Mouse (Mus musculus): ENCODE measurements around the gene Ceacam18. TPM values are rescaled to one million over a fixed set of nuclear protein-coding genes. Genes with fewer than 3 reads are reported as not detected.

The Ceacam18 gene
- polyA plus RNA-seq, 1 experiment = not detected

DNA sequence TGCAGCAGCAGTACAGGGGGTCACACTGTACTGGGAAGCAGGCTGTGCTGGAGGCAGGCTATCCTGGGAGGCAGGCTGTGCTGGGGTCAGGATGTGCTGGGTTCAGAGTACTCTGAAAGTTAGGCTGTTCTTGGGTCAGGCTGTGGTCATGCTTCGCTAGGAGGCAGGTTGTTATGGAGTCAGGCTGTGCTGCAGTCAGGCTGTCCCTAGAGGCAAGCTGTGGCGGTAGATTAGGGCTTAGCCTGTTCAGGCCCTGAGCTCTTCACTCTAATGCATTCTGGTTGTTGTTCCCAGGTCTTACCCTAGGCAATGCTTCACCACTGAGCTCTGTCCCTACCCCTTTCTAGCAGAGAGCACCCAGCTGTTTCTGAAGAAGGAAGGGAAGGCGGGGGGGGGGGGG, 9.4 kb upstream of the Ceacam18 start:
- Histone ChIP-seq H3K27ac (ENCODE audit: insufficient read depth, low read length) (no peak overlapping the region), H3K4me3 (ENCODE audit: insufficient read depth, low read length) (no peak overlapping the region), H3K4me1 (ENCODE audit: control insufficient read depth, insufficient read depth, low read length) (no peaks in the 10 kb centered on the region)
- TF ChIP-seq CTCF (IDR thresholded peaks at IDR 0.05; ENCODE audit: borderline replicate concordance, insufficient read depth, low read length) (no peak), POLR2A (IDR thresholded peaks at IDR 0.05; ENCODE audit: low read depth, low read length) (no peak)

DNA sequence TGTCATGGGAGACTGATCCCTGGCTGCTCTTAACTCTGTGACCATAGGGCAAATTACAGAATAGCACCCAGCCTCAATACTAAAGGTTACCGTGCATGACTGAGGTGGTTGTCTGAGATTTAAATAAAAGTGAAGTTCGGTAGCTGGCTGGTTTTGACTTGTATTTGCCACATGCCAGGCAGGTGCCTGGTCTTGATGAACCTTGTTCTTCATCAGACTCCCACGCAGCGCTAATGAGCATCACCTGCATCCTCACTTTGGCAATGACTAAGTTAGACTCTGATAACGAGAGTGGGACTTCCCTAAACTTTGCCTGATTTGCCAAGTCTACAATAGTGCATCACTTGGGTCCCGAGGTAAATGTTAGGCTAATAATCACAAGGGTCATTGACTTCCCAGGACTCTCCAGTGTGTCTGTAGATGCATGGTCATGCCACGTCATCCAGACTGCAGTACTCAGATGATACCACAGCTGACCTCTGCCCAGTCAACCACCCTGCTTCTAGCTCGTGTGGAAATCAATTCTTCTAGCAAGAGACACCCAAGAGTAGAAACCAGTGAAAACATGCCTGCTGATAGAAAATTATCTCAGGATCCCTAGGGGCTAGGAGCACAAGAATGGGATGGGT, 8.6 kb upstream of the Ceacam18 start:
- Histone ChIP-seq H3K4me1 (ENCODE audit: control insufficient read depth, insufficient read depth, low read length) (no peaks in the 10 kb centered on the region), H3K4me3 (ENCODE audit: insufficient read depth, low read length) (no peak overlapping the region), H3K27ac (ENCODE audit: insufficient read depth, low read length) (no peak overlapping the region)
- TF ChIP-seq POLR2A (IDR thresholded peaks at IDR 0.05; ENCODE audit: low read depth, low read length) (no peak), CTCF (IDR thresholded peaks at IDR 0.05; ENCODE audit: borderline replicate concordance, insufficient read depth, low read length) (no peak)

DNA sequence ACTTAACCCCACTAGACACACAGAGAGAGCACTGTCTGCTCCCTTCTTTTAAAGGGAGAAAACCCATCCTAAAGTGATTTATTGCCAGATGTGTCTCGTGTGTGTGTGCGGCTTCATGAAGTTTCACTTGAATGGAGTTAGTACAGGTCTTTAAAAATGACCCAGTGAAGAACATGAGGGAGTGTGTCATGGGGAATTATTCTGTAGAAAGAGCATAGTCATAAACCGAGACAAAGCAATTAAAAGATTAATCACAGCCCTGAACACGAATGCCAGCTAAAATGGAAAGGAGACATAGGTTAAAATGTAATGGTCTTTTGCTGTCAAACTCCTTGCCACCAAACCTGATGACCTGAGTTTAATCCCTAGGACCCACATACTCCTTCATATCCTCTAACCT, 567 bp upstream of the Ceacam18 start:
- Histone ChIP-seq H3K4me1 (ENCODE audit: control insufficient read depth, insufficient read depth, low read length) (no peaks in the 10 kb centered on the region), H3K4me3 (ENCODE audit: insufficient read depth, low read length) (no peak overlapping the region), H3K27ac (ENCODE audit: insufficient read depth, low read length) (no peak overlapping the region)
- TF ChIP-seq POLR2A (IDR thresholded peaks at IDR 0.05; ENCODE audit: low read depth, low read length) = no peak

DNA sequence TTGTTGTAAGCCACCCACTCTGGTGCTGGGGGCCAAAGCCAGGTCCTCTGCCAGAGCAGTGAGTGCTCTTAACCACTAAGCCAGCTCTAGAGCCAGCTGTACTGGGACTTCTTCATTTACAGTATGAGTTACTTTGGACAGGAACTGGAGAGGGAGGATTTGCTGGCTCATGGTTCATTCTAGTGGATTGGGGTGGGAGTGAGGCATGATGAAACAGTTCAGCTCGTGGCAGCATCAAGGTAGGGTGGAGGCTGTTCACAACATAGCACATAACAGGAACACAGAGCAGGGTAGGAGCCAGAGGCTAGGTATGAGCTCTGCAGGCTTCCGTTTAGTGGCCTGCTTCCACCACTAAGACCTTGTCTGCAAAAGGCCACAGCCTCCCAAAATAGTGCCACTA, 1.7 kb downstream of the Ceacam18 start:
- H3K4me3 ChIP-seq (ENCODE audit: insufficient read depth, low read length) = no peak overlapping the region
- TF ChIP-seq CTCF (IDR thresholded peaks at IDR 0.05; ENCODE audit: borderline replicate concordance, insufficient read depth, low read length) (no peak), POLR2A (IDR thresholded peaks at IDR 0.05; ENCODE audit: low read depth, low read length) (no peak)

DNA sequence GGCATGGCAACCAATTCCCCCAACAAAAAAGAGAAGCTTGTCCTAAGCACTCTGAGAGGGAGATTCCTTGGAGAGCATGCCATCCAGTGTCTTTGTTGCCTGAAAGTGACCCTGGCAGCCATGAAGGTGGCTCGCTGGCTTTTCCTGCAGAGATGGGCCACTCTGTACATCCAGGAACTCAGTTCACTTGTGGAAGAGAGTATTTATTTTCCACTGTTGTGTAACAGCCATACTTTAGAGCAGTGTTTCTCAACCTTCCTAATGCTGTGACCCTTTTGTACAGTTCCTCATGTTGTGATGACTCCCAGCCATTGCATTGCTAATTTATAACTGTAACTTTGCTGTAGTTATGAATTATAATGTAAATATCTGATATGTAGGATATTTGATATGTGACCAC, 2.6 kb downstream of the Ceacam18 start:
- Histone ChIP-seq H3K4me3 (ENCODE audit: insufficient read depth, low read length) (no peak overlapping the region), H3K27ac (ENCODE audit: insufficient read depth, low read length) (no peak overlapping the region), H3K4me1 (ENCODE audit: control insufficient read depth, insufficient read depth, low read length) (no peaks in the 10 kb centered on the region)
- no peak for TF ChIP-seq CTCF (IDR thresholded peaks at IDR 0.05; ENCODE audit: borderline replicate concordance, insufficient read depth, low read length)

More for the DNA sequence above, 1.7 kb downstream of the Ceacam18 start:
- Histone ChIP-seq H3K4me1 (ENCODE audit: control insufficient read depth, insufficient read depth, low read length) (no peaks in the 10 kb centered on the region), H3K27ac (ENCODE audit: insufficient read depth, low read length) (no peak overlapping the region)

DNA sequence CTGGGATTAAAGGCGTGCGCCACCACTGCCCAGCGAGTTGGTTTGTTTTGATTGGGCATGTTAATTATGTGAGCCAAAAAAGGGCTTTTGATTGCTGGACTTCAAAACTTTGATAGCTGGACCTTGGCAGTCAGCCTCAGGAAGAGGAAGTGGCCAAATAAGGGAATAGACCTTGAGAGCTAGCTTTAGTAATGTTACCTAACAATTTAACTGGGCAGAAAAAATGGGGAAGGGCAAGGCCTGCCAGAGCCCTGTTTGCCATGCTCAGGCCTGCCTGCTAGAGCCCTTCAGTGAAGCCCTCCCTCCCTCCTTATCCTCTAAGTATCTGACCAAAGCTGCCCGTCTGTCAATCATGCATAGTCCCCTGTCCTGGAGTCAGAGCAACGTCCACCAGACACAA, 8.1 kb downstream of the Ceacam18 start:
- no peak overlapping the region for H3K4me3 ChIP-seq (ENCODE audit: insufficient read depth, low read length)
- no peak overlapping the region for H3K27ac ChIP-seq (ENCODE audit: insufficient read depth, low read length)
- no peak for TF ChIP-seq CTCF (IDR thresholded peaks at IDR 0.05; ENCODE audit: borderline replicate concordance, insufficient read depth, low read length)
- no peak for TF ChIP-seq POLR2A (IDR thresholded peaks at IDR 0.05; ENCODE audit: low read depth, low read length)
- no peaks in the 10 kb centered on the region for H3K4me1 ChIP-seq (ENCODE audit: control insufficient read depth, insufficient read depth, low read length)

DNA sequence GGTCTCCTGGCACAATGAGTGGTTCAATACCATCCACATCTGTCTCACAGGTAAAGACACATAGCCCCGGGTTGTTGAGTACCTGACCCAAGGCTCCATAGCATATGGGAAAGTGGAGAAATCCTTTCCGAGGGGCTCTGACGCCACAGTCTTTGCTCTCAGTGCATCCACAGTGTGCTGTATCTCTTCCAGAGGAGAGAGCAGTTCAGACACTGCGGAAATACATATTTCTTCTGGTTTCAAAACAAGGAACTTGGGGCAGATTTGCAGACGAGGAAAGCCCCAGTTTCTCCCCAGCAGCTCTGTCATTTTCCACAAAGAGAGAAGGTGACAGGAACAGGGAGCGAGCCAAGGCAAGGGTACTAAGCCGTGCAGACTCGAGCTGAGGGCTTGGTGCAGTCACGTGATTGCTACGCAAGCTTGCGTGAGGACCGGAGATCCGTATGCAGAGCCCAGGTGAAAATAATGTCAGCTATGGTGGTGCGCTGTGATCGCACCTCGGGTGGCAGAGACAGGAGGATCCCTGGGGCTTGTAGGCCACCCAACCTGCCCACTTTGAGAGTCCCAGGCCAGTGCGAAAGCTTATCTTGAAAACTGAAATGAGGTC, 8.6 kb downstream of the Ceacam18 start:
- Histone ChIP-seq H3K4me1 (ENCODE audit: control insufficient read depth, insufficient read depth, low read length) (no peaks in the 10 kb centered on the region), H3K27ac (ENCODE audit: insufficient read depth, low read length) (no peak overlapping the region), H3K4me3 (ENCODE audit: insufficient read depth, low read length) (no peak overlapping the region)
- TF ChIP-seq POLR2A (IDR thresholded peaks at IDR 0.05; ENCODE audit: low read depth, low read length) = no peak
- no peak for TF ChIP-seq CTCF (IDR thresholded peaks at IDR 0.05; ENCODE audit: borderline replicate concordance, insufficient read depth, low read length)

DNA sequence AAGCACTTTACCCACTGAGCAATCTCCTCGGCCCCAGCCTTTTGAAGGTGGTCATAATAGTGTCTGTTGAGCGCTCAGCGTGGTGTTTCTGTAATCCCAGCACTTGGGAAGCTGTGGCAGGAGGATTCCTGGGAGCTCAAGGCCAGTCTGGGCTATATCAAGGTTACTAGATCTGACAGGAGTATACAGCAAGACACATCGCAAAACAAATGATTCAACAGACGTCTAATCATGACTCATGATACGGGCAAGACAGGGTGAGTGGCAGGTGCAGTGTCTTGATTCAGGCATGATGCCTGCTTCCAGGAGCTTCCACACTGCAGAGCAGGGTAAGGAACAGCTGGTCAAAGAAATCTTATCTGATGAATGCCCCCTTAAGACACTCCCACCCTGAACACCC, 18.2 kb downstream of the Ceacam18 start:
- Histone ChIP-seq H3K4me3 (ENCODE audit: insufficient read depth, low read length) (no peak overlapping the region), H3K4me1 (ENCODE audit: control insufficient read depth, insufficient read depth, low read length) (no peaks in the 10 kb centered on the region), H3K27ac (ENCODE audit: insufficient read depth, low read length) (no peak overlapping the region)
- no peak for TF ChIP-seq CTCF (IDR thresholded peaks at IDR 0.05; ENCODE audit: borderline replicate concordance, insufficient read depth, low read length)
- no peak for TF ChIP-seq POLR2A (IDR thresholded peaks at IDR 0.05; ENCODE audit: low read depth, low read length)

DNA sequence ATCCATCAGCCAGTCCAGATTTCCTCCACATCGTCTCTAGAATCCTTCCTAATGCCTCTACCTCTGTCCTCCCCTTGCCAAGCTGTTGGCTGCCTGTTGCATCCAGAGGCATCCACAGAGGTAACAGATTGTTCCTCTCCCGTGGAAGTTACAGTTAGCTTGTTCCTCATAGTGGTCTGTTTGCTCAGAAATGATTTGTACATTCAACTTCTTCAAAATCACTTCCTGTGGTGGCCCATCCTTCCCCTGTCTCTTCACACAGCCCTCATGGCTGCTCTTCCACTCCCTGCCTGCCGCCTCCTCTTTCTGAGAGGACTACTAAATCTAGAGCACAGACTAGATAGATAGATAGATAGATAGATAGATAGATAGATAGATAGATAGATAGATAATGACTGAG, 20.0 kb downstream of the Ceacam18 start:
- TF ChIP-seq POLR2A (IDR thresholded peaks at IDR 0.05; ENCODE audit: low read depth, low read length) (no peak), CTCF (IDR thresholded peaks at IDR 0.05; ENCODE audit: borderline replicate concordance, insufficient read depth, low read length) (no peak)
- no peaks in the 10 kb centered on the region for H3K4me1 ChIP-seq (ENCODE audit: control insufficient read depth, insufficient read depth, low read length)
- H3K27ac ChIP-seq (ENCODE audit: insufficient read depth, low read length) = no peak overlapping the region
- no peak overlapping the region for H3K4me3 ChIP-seq (ENCODE audit: insufficient read depth, low read length)

DNA sequence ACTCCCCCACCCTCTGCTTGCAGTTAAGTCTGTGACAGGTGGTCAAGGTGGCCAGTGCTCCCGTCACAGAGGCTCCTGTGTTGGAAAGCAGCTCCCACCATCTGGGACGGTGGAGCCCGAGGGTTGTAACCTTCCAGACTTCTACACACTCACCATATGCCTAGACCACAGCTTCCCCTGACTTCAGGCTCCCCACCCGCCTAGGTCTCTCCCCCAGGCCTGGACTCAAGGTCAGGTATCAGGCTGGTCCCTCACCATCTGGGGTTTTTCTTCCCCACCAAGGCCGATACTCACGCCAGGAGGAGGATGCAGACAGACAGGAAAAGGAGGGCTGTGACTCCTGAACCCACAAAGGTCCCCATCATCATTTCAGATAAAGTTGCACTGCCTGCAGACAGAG, 21.7 kb downstream of the Ceacam18 start:
- Histone ChIP-seq H3K4me3 (ENCODE audit: insufficient read depth, low read length) (no peak overlapping the region), H3K27ac (ENCODE audit: insufficient read depth, low read length) (no peak overlapping the region), H3K4me1 (ENCODE audit: control insufficient read depth, insufficient read depth, low read length) (no peaks in the 10 kb centered on the region)
- TF ChIP-seq CTCF (IDR thresholded peaks at IDR 0.05; ENCODE audit: borderline replicate concordance, insufficient read depth, low read length) (no peak), POLR2A (IDR thresholded peaks at IDR 0.05; ENCODE audit: low read depth, low read length) (no peak)

All from embryonic fibroblast, embryonic 13.5 days (primary cell).